ENCODE assay signal across 12 mouse cellular contexts in the genomic region with DNA sequence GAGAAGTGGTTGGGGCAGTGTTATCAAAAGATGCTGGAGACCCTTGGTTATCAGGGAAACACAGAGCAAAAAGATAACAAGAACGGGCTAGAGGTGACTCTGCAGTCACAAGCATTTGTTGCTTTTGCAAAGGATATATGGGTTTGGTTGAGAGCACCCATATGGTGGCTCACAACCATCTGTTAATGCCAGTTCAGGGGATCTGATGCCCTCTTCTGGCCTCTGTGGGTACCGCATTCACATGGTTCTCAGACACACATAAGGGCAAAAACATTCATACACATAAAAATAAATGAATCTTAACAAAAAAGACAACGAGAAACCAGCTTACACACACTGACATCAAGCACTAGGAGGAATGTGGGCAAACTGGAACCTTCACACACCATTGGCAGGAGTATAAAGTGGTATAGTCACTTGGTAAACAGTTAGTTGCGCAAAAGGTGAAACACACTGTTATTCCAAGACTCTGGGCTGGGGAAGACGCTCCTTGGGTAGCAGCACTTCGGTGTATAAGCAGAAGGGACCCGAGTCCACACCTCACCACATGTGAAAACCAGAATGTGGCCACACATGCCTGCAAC.
DNase-seq lines count a peak whose midpoint lies in the region; ATAC-seq and TF ChIP-seq lines count a peak whose summit lies in the region.
"Had no signal": no experiment of that assay in that cellular context is flagged by ENCODE, and none has a peak within 500 bp of the region (broad histone marks: within the 10 kb centered on the region; RNA-seq: fewer than 3 reads in every experiment).

No protein-coding gene starts in this region.

- H3K4me1 ChIP-seq in lung, adult 2 months (ENCODE audit: control insufficient read depth, insufficient read depth, low read length), result peaks cover 2% of the 10 kb centered on the region; the same call in 1 of the 2 replicates
- H3K4me1 ChIP-seq in kidney, embryonic 15.5 days, result peaks cover 24% of the 10 kb centered on the region; the same call in 1 of the 2 replicates
- H3K4me1 ChIP-seq: liver, embryonic 15.5 days had no signal

- WGBS in lung, adult 2 months, result 72% methylated on average over 7 of the region's 7 CpGs
- 84% methylated on average over 7 of the region's 7 CpGs for WGBS in kidney, embryonic 15.5 days

- H3K4me2 ChIP-seq in kidney, embryonic 15.5 days, result no peak overlapping the region
- H3K4me2 ChIP-seq: forebrain, embryonic 13.5 days; hindbrain, embryonic 15.5 days; liver, embryonic 15.5 days had no signal

- no peaks in the 10 kb centered on the region for H3K9me3 ChIP-seq in kidney, embryonic 15.5 days (replicated peaks)
- H3K9me3 ChIP-seq: forebrain, embryonic 13.5 days; hindbrain, embryonic 15.5 days; liver, embryonic 15.5 days had no signal

- TF ChIP-seq POLR2A in lung, adult 2 months (IDR thresholded peaks at IDR 0.05; ENCODE audit: borderline replicate concordance, extremely low read depth, low read depth, low read length), result no peak

- intact Hi-C loops in heart, postnatal 25 days (cut with DNase I), result no loop called here

- no peak overlapping the region for H3K27ac ChIP-seq in kidney, embryonic 15.5 days
- H3K27ac ChIP-seq: forebrain, embryonic 13.5 days; hindbrain, embryonic 15.5 days; liver, embryonic 15.5 days had no signal

- no peaks in the 10 kb centered on the region for H3K27me3 ChIP-seq in kidney, embryonic 15.5 days
- H3K27me3 ChIP-seq: forebrain, embryonic 13.5 days; hindbrain, embryonic 15.5 days; liver, embryonic 15.5 days had no signal

- no peak overlapping the region for H3K4me3 ChIP-seq in lung, adult 2 months (replicated peaks; ENCODE audit: extremely low read depth, low read depth, low read length)
- H3K4me3 ChIP-seq in kidney, embryonic 15.5 days (replicated peaks), result no peak overlapping the region
- H3K4me3 ChIP-seq: forebrain, embryonic 13.5 days; hindbrain, embryonic 15.5 days; liver, embryonic 15.5 days had no signal

- no peak overlapping the region for H3K9ac ChIP-seq in kidney, embryonic 15.5 days
- H3K9ac ChIP-seq: forebrain, embryonic 13.5 days; hindbrain, embryonic 15.5 days; liver, embryonic 15.5 days had no signal

- ATAC-seq in kidney, embryonic 15.5 days (replicated peaks; ENCODE audit: low FRiP score), result no peak
- no peak for ATAC-seq in monocyte, adult 5-6 weeks (replicated peaks; ENCODE audit: insufficient number of reproducible peaks, low FRiP score, low TSS enrichment, poor library complexity, severe bottlenecking)
- ATAC-seq: forebrain, embryonic 13.5 days; midbrain, embryonic 16.5 days had no signal

- peak; percentile 31; the same call in 1 of the 2 replicates for TF ChIP-seq CTCF in lung, adult 2 months (IDR thresholded peaks at IDR 0.05; ENCODE audit: insufficient read depth, low read length)

- peaks cover 18% of the 10 kb centered on the region for H3K36me3 ChIP-seq in kidney, embryonic 15.5 days
- H3K36me3 ChIP-seq: hindbrain, embryonic 15.5 days; liver, embryonic 15.5 days had no signal

- peak; percentile 25 for DNase-seq in heart, postnatal 4 days
- DNase-seq in heart, postnatal 25 days (ENCODE audit: low spot score), result no peak
- peak; percentile 12 for DNase-seq in urinary bladder, postnatal 14 days (ENCODE audit: low spot score)
- no peak for DNase-seq in urinary bladder, postnatal 36 days (ENCODE audit: low spot score in 2 of 2)
- peak; percentile 17 for DNase-seq in lung, adult 2 months
- no peak for DNase-seq in layer of hippocampus, postnatal 10 days (ENCODE audit: low spot score in 2 of 2)

Comparison
In these comparisons a context has a peak if more than half of its experiments do, and no peak if none do; other contexts are left out.
1. DNase-seq: peak in heart, postnatal 4 days (single experiment), urinary bladder, postnatal 14 days (single experiment) and lung, adult 2 months (single experiment); none in heart, postnatal 25 days (single experiment), urinary bladder, postnatal 36 days (0 of 2) and layer of hippocampus, postnatal 10 days (0 of 2).